7 mouse cellular contexts compared by ENCODE assay signal in genomic region chr10:84438466-84439227, GRCm38 (mm10). TPM values are rescaled to one million over a fixed set of nuclear protein-coding genes. Genes with fewer than 3 reads are reported as not detected.
DNase-seq lines count a peak whose midpoint lies in the region; ATAC-seq and TF ChIP-seq lines count a peak whose summit lies in the region.

No protein-coding gene starts in this region.

- H3K4me3 ChIP-seq in lung, embryonic 14.5 days (ENCODE audit: low read depth, low read length), result peak overlapping the region; percentile 70
- peak overlapping the region; percentile 61 for H3K4me3 ChIP-seq in forebrain, embryonic 11.5 days (ENCODE audit: low read depth, low read length)
- H3K4me3 ChIP-seq in neural tube, embryonic 15.5 days (replicated peaks), result peak overlapping the region; percentile 77

- H3K9ac ChIP-seq in lung, embryonic 14.5 days, result peak overlapping the region; percentile 98
- peak overlapping the region; percentile 100 for H3K9ac ChIP-seq in forebrain, embryonic 11.5 days (ENCODE audit: low read length)
- peak overlapping the region; percentile 81 for H3K9ac ChIP-seq in neural tube, embryonic 15.5 days (replicated peaks)

- no peaks in the 10 kb centered on the region for H3K36me3 ChIP-seq in lung, embryonic 14.5 days (ENCODE audit: insufficient read depth)
- H3K36me3 ChIP-seq in forebrain, embryonic 11.5 days (ENCODE audit: control insufficient read depth, insufficient read depth, low read length), result no peaks in the 10 kb centered on the region
- H3K36me3 ChIP-seq in neural tube, embryonic 15.5 days, result no peaks in the 10 kb centered on the region

- H3K4me2 ChIP-seq in lung, embryonic 14.5 days, result peak overlapping the region; percentile 72
- peak overlapping the region; percentile 85 for H3K4me2 ChIP-seq in forebrain, embryonic 11.5 days (ENCODE audit: low read depth, low read length, severe bottlenecking)
- peak overlapping the region; percentile 72 for H3K4me2 ChIP-seq in neural tube, embryonic 15.5 days

- TF ChIP-seq CTCF in lung, embryonic 14.5 days (IDR thresholded peaks at IDR 0.05; ENCODE audit: low read depth), result no peak

- peak overlapping the region; percentile 36; the same call in 1 of the 2 replicates for H3K27ac ChIP-seq in lung, embryonic 14.5 days (ENCODE audit: low read depth)
- H3K27ac ChIP-seq in forebrain, embryonic 11.5 days (ENCODE audit: low read depth, low read length), result no peak overlapping the region
- H3K27ac ChIP-seq in neural tube, embryonic 15.5 days (replicated peaks), result peak overlapping the region; percentile 73

- H3K27me3 ChIP-seq in lung, embryonic 14.5 days (ENCODE audit: insufficient read depth, low read length), result peaks cover 3% of the 10 kb centered on the region; the same call in 1 of the 2 replicates
- no peaks in the 10 kb centered on the region for H3K27me3 ChIP-seq in forebrain, embryonic 11.5 days (ENCODE audit: control insufficient read depth, insufficient read depth, low read length)
- no peaks in the 10 kb centered on the region for H3K27me3 ChIP-seq in neural tube, embryonic 15.5 days (replicated peaks)

- DNase-seq in lung, embryonic 14.5 days, result no peak
- DNase-seq in lung, postnatal 25 days (ENCODE audit: low spot score), result no peak
- DNase-seq in forebrain, embryonic 11.5 days (ENCODE audit: low spot score), result no peak
- peak; percentile 38 for DNase-seq in kidney, postnatal 10 days
- no peak for DNase-seq in spleen, postnatal 14 days (ENCODE audit: low spot score in 2 of 2)
- no peak for DNase-seq in frontal cortex, postnatal 25 days (ENCODE audit: low spot score in 2 of 2)

- WGBS in lung, embryonic 14.5 days, result 11% methylated on average over 19 of the region's 19 CpGs
- 45% methylated on average over 19 of the region's 19 CpGs for WGBS in forebrain, embryonic 11.5 days
- WGBS in neural tube, embryonic 15.5 days, result 45% methylated on average over 19 of the region's 19 CpGs

- H3K9me3 ChIP-seq in lung, embryonic 14.5 days (ENCODE audit: low read depth, low read length), result no peaks in the 10 kb centered on the region
- no peaks in the 10 kb centered on the region for H3K9me3 ChIP-seq in forebrain, embryonic 11.5 days (ENCODE audit: control insufficient read depth, low read length)
- H3K9me3 ChIP-seq in neural tube, embryonic 15.5 days (replicated peaks), result no peaks in the 10 kb centered on the region

- H3K4me1 ChIP-seq in lung, embryonic 14.5 days (ENCODE audit: insufficient read depth), result peaks cover 23% of the 10 kb centered on the region
- H3K4me1 ChIP-seq in forebrain, embryonic 11.5 days (replicated peaks; ENCODE audit: control insufficient read depth, insufficient read depth, low read length), result peaks cover 30% of the 10 kb centered on the region
- peaks cover 80% of the 10 kb centered on the region for H3K4me1 ChIP-seq in neural tube, embryonic 15.5 days

- ATAC-seq in lung, embryonic 14.5 days (ENCODE audit: insufficient read depth), result no peak
- no peak for ATAC-seq in forebrain, embryonic 11.5 days (replicated peaks; ENCODE audit: low FRiP score)
- ATAC-seq in neural tube, embryonic 15.5 days (ENCODE audit: low FRiP score), result no peak

RNA-seq across cellular contexts. Expression of gene Nuak1, which starts 1.8 kb away (rescaled TPM):
- 1.5 and 1.8 TPM in 2 replicates for polyA plus RNA-seq in lung, embryonic 14.5 days (2014; fragmentation: Nextera tagmentation; extraction: Ambion mirVana)
- 2.9 and 3.6 TPM in 2 replicates for polyA plus RNA-seq in forebrain, embryonic 11.5 days (2014; fragmentation: Nextera tagmentation; extraction: Ambion mirVana)
- polyA plus RNA-seq in neural tube, embryonic 15.5 days (2015; fragmentation: Nextera tagmentation; extraction: Ambion mirVana), result 4.1 and 4.8 TPM in 2 replicates
